Mouse (Mus musculus) megakaryocyte, adult 5-6 weeks (primary cell): ENCODE data around the gene Eid2b. TPM values are rescaled to one million over a fixed set of nuclear protein-coding genes. Genes with fewer than 3 reads are reported as not detected.
A peak's percentile ranks its signal among the peaks of the same experiment; 100 is the strongest.
"Not testable (repeated sequence)": the region's sequence is repeated elsewhere in the genome, so short reads cannot be mapped to it uniquely, and the experiment has no call there.

ENCODE experiments used
- ATAC-seq: 2 replicates; pipeline ENCODE4 v1.8.0; 2016; ENCODE audit warnings: mild to moderate bottlenecking, inconsistent platforms; ENCODE audit not compliant: poor library complexity, severe bottlenecking
- total RNA-seq, 2 experiments: library from RNA; stranded (forward) in 1 of 2; stranded (reverse) in 1 of 2; fragments of 153-499, 151-499 nt in 1 of 2; fragments of 221-1000, 200-1000 nt in 1 of 2; gene quantifications; 2 replicates each; pipeline versions ENCODE4 v1.2.3 to v1.2.4; 2015 to 2017

Gene Eid2b
- 3.6 and 5.8 TPM in 2 replicates for total RNA-seq (2015)
- 2.9 and 3.0 TPM in 2 replicates for total RNA-seq (2017)

DNA sequence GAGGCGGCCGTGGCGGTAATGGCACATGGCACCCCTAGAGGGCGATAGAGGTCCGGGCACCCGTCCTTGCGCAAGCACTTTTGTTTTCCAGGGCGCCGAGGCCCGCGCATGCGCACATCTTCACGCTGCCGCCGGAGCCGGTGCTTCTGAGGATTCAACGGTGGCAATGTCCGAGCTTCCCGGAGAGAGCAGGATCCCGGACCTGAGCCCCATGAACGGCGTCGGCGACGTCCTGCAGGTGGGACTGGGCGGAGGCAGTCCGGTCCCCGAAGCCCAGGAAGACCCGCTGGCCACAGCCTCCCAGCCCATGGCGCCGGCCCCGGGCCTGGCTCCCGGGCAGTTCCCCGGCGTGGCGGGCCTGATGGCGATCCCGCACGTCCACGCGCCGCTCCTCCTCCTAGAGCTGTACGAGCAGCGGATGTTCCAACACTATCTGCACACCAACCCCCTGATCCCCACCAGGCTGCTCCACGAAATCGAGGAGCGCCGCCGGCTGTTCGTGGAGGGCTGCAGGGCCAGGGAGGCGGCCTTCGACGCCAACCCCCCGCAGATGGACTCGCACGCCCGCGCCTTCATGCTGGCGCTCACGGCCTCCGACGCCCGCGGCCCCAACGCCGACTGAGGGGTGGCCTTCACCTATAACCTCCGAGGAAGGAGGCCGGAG lies at the start of gene Eid2b:
Gene Eid2b (plus strand): TSS at position 125 of the 664 bp plus-strand sequence.
- ATAC-seq = peak; percentile 99

GRCm38 (mm10) chr7:28243943-28244342 lies 33.6 kb upstream of the Eid2b start:
- ATAC-seq = not testable (repeated sequence)

DNA sequence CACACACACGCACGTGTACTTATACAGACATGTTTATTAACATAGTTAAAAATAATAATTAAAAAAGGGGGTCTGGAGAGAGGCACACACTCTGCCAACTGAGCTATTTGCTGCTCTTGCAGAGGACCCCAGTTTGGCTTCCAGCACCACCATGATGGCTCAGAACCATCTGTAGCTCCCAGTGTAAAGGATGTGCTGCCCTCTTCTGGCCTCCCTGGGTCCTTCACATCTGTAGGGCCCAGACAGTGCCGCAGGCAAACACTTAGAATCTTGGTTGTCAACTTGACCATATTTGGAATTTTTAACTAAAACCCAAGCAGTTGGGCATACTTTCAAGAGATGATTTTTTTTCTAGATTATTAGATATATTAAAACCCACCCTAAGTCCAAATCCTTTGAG lies 28.6 kb upstream of the Eid2b start:
- no peak for ATAC-seq

GRCm38 (mm10) chr7:28251976-28252375 lies 25.6 kb upstream of the Eid2b start:
- ATAC-seq = no peak

DNA sequence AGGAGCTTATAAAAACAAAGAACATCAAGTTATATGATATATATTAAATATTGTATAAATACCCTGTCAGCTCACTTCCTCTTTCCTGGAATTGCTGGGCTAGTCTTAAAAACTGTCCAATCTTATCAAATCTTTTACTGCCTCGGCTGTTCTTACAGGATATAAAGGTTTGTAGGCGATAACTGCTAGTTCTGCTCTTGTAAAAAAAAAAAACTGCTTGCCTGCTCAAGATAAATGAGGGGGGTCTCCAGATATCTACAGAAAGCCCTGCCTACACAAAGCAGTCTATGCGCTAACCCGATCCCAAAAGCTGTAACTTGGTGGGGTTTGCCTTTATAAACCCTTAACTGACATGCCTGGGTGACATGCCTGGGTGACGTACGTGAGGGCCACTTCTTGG lies 22.9 kb upstream of the Eid2b start:
- no peak for ATAC-seq

DNA sequence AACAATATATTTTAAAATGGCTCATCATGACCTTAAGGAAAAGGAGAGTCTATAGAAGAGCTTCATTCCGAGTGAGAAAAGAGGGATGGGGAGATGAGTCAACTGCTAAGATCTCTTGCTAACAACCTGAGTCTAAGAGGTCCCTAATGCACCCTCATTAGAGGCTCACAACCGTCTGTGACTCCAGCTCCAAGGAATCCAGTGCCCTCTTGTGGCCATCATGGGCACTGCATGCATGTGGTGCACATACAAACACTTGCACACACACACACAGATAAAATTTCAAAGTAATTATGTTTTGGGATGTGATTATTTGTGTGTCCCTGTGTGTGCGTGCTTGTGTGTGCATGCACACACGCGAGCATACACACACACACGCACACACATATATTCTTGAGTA lies 22.1 kb upstream of the Eid2b start:
- no peak for ATAC-seq

DNA sequence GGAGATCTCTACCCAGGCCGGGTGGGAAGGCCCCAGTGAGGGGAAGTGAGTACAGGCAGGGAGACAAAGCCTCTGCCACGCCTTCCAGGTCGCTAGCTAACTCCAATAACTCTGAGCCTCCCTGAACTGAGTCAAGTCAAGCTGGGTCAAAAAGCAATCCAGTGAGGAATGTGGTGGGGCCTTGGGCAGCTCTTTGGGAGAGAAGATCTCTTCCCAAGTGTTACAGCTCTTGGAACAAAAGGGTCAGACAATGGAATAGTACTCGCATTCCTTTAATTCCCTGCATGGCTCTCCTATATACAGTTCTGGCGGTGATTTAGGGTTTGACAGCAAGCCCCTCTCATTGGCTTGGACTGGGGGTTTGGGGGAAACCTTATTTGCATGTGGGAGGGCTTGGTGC lies 14.7 kb upstream of the Eid2b start:
- no peak for ATAC-seq

DNA sequence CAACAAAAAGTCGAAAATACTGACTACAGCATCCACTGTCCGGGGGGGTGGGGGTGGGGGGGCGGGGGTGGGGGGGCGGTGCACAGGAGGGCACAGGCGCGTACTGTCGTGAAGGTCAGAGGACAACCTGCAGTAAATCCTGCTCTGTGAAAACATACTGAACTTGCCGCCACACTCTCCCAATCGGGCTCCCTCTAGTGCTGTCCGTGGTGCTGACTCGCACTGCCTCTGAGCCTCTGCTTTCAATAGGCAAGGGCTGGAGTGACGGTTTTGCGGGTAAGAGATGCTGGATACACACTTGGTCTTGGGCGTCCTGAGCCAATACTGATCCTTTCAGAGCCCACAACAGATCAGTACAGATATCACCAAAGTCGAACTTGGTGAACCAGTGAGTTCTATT lies 13.8 kb upstream of the Eid2b start:
- no peak for ATAC-seq

GRCm38 (mm10) chr7:28265391-28265790 lies 12.1 kb upstream of the Eid2b start:
- no peak for ATAC-seq

GRCm38 (mm10) chr7:28267129-28268041 lies 10.2 kb upstream of the Eid2b start, which contains the start of gene Eid2:
TSS of gene Eid2 (plus strand) at chr7:28267881.
- ATAC-seq = no peak

DNA sequence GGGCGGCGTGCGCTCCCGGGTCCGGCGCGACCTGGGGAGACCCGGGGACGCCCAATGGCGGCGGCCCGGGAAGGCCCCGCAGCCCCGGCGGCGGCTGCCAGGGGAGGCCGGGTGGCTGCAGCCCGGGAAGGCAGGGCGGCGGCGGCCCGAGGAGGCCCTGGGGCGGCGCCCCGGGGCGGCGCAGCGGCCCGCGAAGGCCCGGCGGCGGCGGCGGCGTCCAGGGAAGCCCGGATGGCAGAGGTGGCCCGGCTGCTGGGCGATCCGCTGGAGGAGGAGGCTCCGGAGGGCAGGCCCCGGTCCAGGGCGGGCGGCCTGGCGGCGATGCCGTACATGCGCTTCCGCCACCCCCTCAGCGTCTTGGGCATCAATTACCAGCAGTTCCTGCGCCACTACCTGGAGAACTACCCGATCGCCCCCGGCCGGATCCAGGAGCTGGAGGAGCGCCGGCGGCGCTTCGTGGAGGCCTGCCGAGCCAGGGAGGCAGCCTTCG lies 9.5 kb upstream of the Eid2b start:
- peak; percentile 27; the same call in 1 of the 2 replicates for ATAC-seq

DNA sequence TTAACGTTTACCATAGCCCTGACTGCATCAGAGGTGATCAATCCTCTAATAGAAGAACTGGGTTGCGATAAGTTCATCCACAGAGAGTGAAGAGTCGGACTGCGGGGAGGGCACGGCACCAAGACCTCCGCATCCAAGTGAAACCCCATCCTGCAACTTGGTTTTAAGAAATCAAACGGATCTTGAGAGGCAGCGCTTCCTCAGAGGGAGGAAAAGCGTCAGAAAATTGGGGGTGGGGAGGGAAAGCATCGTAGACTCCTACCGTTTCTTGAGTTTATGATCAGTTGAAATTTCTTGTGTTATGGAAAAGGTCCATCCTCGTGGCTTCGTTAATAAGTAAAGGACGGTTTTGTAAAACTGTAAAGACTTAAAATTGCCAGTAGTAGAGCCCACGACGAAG lies 9.0 kb upstream of the Eid2b start:
- no peak for ATAC-seq

DNA sequence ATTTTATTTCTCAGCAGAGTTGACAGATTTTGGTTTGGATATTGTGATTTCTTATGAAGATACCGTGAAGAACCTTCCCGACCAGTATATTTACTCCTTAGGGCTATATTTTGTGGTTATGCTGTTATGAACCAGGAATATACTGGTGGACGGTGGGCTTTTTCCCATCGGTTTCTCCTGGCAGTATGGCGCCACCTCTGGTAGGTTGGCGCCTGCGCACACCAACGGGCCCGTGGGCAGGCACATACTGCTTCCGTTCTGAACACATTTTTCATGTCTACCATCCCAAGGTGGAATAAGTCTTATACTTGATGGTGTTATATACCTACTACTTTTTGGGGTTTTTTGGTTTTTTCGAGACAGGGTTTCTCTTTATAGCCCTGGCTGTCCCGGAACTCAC lies 8.2 kb upstream of the Eid2b start:
- no peak for ATAC-seq

GRCm38 (mm10) chr7:28271761-28272160 lies 5.8 kb upstream of the Eid2b start:
- no peak for ATAC-seq

DNA sequence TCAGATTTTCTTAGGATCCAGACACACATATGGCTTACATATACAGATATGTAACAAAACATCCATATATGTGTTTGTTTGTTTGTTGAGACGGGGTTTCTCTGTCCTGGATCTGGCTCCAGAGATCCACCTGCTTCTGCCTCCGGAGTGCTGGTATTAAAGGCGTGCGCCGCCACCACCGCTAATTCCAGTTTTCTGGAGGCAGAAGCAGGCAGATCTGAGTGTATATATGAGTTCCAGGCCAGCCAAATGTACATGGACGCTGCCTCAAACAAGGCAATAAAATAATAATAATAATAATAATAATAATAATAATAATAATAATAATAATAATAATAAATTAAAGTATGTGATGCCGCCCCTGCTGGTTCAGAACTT lies 313 bp upstream of the Eid2b start:
- ATAC-seq = no peak

- no peak for ATAC-seq
These were observed 727 bp downstream of the Eid2b start for GRCm38 (mm10) chr7:28278279-28278652.

DNA sequence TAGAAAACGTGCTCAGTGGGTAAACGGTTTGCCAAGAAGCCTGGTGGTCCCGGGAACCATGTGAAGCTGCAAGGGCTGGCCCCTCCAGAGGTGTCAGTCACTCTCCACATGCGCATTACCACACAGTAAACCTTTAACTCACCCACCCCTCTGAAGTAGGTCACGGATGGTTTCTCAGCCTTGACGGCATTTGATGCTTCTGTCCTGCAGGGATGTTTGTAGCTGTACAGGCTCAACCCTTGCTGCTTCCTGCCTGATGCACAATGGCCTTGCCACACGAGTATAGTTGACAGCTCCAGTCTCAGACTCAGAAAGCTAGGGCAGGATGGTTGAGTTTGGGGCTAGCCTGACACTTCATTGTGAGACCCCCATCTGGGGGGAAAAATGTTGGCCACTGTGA lies 3.1 kb downstream of the Eid2b start:
- ATAC-seq = no peak

- no peak for ATAC-seq
These were observed 12.6 kb downstream of the Eid2b start for GRCm38 (mm10) chr7:28290165-28290564.

DNA sequence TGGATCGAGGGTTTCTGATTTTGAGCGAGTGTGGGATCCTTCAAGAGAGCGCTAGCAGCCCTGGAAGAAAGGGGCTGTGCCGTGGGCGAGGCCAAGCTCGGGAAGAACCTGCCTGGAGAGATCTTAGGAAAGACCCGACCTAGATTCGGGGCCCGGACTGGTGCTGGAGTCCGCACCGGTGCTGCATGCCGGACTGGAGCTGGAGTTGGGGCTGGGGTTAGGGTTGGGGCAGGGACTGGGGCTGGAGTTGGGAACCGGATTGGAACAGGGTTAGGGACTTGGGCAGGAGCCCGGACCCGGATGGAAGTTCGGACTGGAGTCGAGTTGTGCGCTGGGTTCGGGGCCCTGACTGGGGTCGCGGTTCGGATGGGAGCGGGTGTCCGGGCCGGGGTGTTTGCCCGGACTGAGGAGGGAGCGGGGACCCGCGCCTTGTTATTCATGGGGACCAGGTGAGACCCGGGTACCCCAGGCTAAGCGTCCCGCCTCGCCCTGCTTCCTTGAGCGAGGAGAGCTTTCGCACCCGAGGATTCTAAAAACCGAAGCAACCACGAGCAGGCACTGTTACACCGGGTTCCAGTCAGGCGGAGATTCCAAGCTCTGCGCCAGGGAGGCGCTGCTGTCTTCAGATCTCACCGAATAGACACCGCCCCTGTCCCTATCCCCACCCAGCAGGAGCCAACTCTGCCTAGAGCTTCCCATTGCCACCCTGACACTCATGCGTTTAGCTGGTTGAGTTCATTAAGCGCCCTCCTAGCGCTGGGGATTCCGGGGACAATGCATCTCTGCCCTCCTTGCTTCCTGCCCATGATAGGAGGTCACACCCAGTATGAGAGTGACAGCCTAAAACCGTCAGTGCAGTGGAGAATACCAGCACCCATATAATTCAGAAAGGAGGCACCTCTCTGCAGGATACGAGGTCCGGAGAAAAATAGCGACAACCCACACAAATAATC lies 13.4 kb downstream of the Eid2b start, which contains the start of gene Selenov:
Gene Selenov (minus strand): TSS at position 549 of the 953 bp plus-strand sequence.
- ATAC-seq = no peak

DNA sequence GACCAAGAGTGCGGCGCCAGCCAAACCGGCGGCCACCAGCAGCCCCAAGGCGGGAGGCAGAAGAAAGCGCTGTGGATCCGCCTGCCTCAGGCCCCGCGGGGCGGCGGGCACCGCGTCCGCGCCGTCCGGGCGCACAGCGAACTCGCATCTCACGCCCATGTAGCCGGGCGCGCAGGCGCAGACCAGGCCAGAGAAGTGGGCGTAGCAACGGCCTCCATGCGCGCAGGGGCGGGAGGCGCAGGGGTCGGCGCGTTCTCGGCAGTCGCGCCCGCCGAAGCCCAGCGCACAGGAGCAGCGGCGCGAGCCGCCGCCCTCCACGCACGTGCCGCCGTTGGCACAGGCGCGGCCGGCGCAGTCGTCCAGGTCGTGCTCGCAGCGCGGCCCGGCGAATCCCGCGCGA lies 16.9 kb downstream of the Eid2b start:
- no peak for ATAC-seq
